Mouse (Mus musculus): ENCODE data around the gene Bcl9l. TPM values are rescaled to one million over a fixed set of nuclear protein-coding genes. Genes with fewer than 3 reads are reported as not detected.

The Bcl9l gene
- polyA plus RNA-seq, 1 experiment from 2014 or later: 10.9 TPM

GRCm38 (mm10) chr9:44501206-44501879 is 18.7 kb downstream of the Bcl9l start:
- ATAC-seq (ENCODE audit: low FRiP score, low read depth): no peak
- Histone ChIP-seq H3K27me3 (replicated peaks) (no peaks in the 10 kb centered on the region; the same call in 1 of the 2 replicates), H3K4me1 (peaks cover 62% of the 10 kb centered on the region), H3K9me3 (no peaks in the 10 kb centered on the region), H3K9ac (0 out of 2 replicates have a peak overlapping the region, but pooled peaks have one; percentile 33), H3K4me2 (replicated peaks) (peak overlapping the region; percentile 18), H3K27ac (no peak overlapping the region), H3K36me3 (peaks cover 20% of the 10 kb centered on the region), H3K4me3 (no peak overlapping the region)
- WGBS: 56% methylated on average over 10 of the region's 10 CpGs

GRCm38 (mm10) chr9:44502006-44502405 is 19.4 kb downstream of the Bcl9l start:
- no peaks in the 10 kb centered on the region for H3K9me3 ChIP-seq
- WGBS: 0% methylated on average over 4 of the region's 4 CpGs
- peaks cover 56% of the 10 kb centered on the region for H3K4me1 ChIP-seq
- ATAC-seq (ENCODE audit: low FRiP score, low read depth): no peak
- H3K27me3 ChIP-seq (replicated peaks): no peaks in the 10 kb centered on the region; the same call in 1 of the 2 replicates
- H3K4me2 ChIP-seq (replicated peaks): peak overlapping the region; percentile 18
- no peak overlapping the region for H3K9ac ChIP-seq
- no peak overlapping the region for H3K4me3 ChIP-seq
- H3K36me3 ChIP-seq: peaks cover 26% of the 10 kb centered on the region
- H3K27ac ChIP-seq: no peak overlapping the region

GRCm38 (mm10) chr9:44504893-44505823 is 22.5 kb downstream of the Bcl9l start:
- ATAC-seq (ENCODE audit: low FRiP score, low read depth): no peak
- peaks cover 51% of the 10 kb centered on the region for H3K36me3 ChIP-seq
- H3K9me3 ChIP-seq: no peaks in the 10 kb centered on the region
- no peak overlapping the region for H3K27ac ChIP-seq
- H3K9ac ChIP-seq: no peak overlapping the region
- no peak overlapping the region for H3K4me2 ChIP-seq (replicated peaks)
- H3K4me1 ChIP-seq: peaks cover 36% of the 10 kb centered on the region
- H3K4me3 ChIP-seq: no peak overlapping the region
- peaks cover 10% of the 10 kb centered on the region for H3K27me3 ChIP-seq (replicated peaks)
- WGBS: 78% methylated on average over 20 of the region's 20 CpGs

- Histone ChIP-seq H3K9me3 (no peaks in the 10 kb centered on the region), H3K27ac (no peak overlapping the region), H3K4me3 (no peak overlapping the region), H3K4me2 (replicated peaks) (no peak overlapping the region), H3K9ac (no peak overlapping the region), H3K4me1 (peaks cover 33% of the 10 kb centered on the region), H3K36me3 (peaks cover 48% of the 10 kb centered on the region), H3K27me3 (replicated peaks) (peaks cover 10% of the 10 kb centered on the region)
- no peak for ATAC-seq (ENCODE audit: low FRiP score, low read depth)
- WGBS: 49% methylated on average over 23 of the region's 23 CpGs
Measured at GRCm38 (mm10) chr9:44505824-44506467, 23.3 kb downstream of the Bcl9l start.

- H3K27ac ChIP-seq: no peak overlapping the region
- no peak overlapping the region for H3K4me2 ChIP-seq (replicated peaks)
- ATAC-seq (ENCODE audit: low FRiP score, low read depth): no peak
- no peaks in the 10 kb centered on the region for H3K9me3 ChIP-seq
- no peak overlapping the region for H3K4me3 ChIP-seq
- 92% methylated on average over 13 of the region's 13 CpGs for WGBS
- peaks cover 10% of the 10 kb centered on the region for H3K27me3 ChIP-seq (replicated peaks)
- no peak overlapping the region for H3K9ac ChIP-seq
- peaks cover 42% of the 10 kb centered on the region for H3K36me3 ChIP-seq
- peaks cover 27% of the 10 kb centered on the region for H3K4me1 ChIP-seq
Measured at GRCm38 (mm10) chr9:44506566-44506965, 23.9 kb downstream of the Bcl9l start.

- Histone ChIP-seq H3K4me3 (no peak overlapping the region), H3K4me1 (peaks cover 23% of the 10 kb centered on the region), H3K27me3 (replicated peaks) (peaks cover 10% of the 10 kb centered on the region), H3K27ac (no peak overlapping the region), H3K4me2 (replicated peaks) (no peak overlapping the region), H3K9ac (no peak overlapping the region), H3K9me3 (no peaks in the 10 kb centered on the region), H3K36me3 (peaks cover 42% of the 10 kb centered on the region)
- no peak for ATAC-seq (ENCODE audit: low FRiP score, low read depth)
- 92% methylated on average over 6 of the region's 6 CpGs for WGBS
Measured at GRCm38 (mm10) chr9:44507345-44507744, 24.7 kb downstream of the Bcl9l start.

DNA sequence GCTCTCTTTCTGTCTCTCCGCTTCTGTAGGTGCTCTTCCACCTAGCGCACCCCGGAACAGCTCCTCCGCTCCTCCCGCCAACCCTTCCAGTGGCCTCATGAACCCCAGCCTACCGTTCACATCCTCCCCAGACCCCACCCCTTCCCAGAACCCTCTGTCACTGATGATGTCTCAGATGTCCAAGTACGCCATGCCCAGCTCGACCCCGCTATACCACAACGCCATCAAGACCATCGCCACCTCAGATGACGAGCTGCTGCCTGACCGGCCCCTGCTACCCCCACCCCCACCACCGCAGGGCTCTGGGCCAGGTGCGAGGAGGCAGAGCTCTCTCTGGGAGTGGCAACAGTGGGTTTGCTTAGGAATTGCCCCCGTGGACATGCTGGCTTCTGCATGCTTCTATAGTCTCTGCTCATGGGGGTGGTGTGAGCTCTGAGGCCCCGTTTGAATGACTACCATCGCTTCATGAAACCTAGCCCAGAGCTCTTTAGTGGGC is 25.5 kb downstream of the Bcl9l start:
- H3K9me3 ChIP-seq: no peaks in the 10 kb centered on the region
- H3K27ac ChIP-seq: no peak overlapping the region
- H3K4me2 ChIP-seq (replicated peaks): no peak overlapping the region
- H3K9ac ChIP-seq: no peak overlapping the region
- peaks cover 42% of the 10 kb centered on the region for H3K36me3 ChIP-seq
- peaks cover 23% of the 10 kb centered on the region for H3K4me1 ChIP-seq
- no peak overlapping the region for H3K4me3 ChIP-seq
- WGBS: 86% methylated on average over 18 of the region's 18 CpGs
- peaks cover 10% of the 10 kb centered on the region for H3K27me3 ChIP-seq (replicated peaks)
- ATAC-seq (ENCODE audit: low FRiP score, low read depth): no peak

DNA sequence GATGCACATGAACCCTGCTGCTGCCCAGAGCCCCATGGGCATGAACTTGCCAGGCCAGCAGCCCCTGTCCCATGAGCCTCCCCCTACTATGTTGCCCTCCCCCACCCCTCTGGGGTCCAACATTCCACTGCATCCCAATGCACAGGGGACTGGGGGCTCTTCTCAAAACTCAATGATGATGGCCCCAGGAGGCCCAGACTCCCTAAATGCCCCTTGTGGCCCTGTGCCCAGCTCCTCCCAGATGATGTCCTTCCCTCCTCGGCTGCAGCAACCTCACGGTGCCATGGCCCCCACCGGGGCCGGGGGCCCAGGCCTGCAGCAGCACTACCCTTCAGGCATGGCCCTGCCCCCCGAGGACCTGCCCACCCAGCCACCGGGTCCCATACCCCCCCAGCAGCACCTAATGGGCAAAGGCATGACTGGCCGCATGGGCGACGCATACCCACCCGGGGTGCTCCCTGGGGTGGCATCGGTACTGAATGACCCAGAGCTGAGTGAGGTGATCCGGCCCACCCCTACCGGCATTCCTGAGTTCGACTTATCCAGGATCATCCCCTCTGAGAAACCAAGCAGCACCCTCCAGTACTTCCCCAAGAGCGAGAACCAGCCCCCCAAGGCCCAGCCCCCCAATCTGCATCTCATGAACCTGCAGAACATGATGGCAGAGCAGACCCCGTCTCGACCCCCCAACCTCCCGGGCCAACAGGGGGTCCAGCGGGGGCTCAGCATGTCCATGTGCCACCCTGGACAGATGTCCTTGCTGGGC is 26.3 kb downstream of the Bcl9l start:
- Histone ChIP-seq H3K4me3 (no peak overlapping the region), H3K27me3 (replicated peaks) (peaks cover 10% of the 10 kb centered on the region), H3K27ac (no peak overlapping the region), H3K4me2 (replicated peaks) (peak overlapping the region; percentile 60), H3K4me1 (peaks cover 23% of the 10 kb centered on the region), H3K9ac (peak overlapping the region; percentile 4; the same call in 1 of the 2 replicates), H3K36me3 (peaks cover 42% of the 10 kb centered on the region), H3K9me3 (no peaks in the 10 kb centered on the region)
- 85% methylated on average over 19 of the region's 19 CpGs for WGBS
- ATAC-seq (ENCODE audit: low FRiP score, low read depth): no peak

- peaks cover 42% of the 10 kb centered on the region for H3K36me3 ChIP-seq
- WGBS: 12% methylated on average over 25 of the region's 27 CpGs
- peak overlapping the region; percentile 4; the same call in 1 of the 2 replicates for H3K9ac ChIP-seq
- no peak overlapping the region for H3K27ac ChIP-seq
- ATAC-seq (ENCODE audit: low FRiP score, low read depth): 0 out of 2 replicates have a peak, but pooled peaks have one; percentile 19
- peaks cover 23% of the 10 kb centered on the region for H3K4me1 ChIP-seq
- H3K9me3 ChIP-seq: no peaks in the 10 kb centered on the region
- H3K4me2 ChIP-seq (replicated peaks): peak overlapping the region; percentile 60
- peaks cover 10% of the 10 kb centered on the region for H3K27me3 ChIP-seq (replicated peaks)
- H3K4me3 ChIP-seq: peak overlapping the region; percentile 26
Measured at GRCm38 (mm10) chr9:44509487-44510354, 27.1 kb downstream of the Bcl9l start.

- Histone ChIP-seq H3K9me3 (no peaks in the 10 kb centered on the region), H3K36me3 (peaks cover 41% of the 10 kb centered on the region), H3K4me3 (no peak overlapping the region), H3K4me1 (peaks cover 23% of the 10 kb centered on the region), H3K27ac (no peak overlapping the region), H3K4me2 (replicated peaks) (peak overlapping the region; percentile 60), H3K9ac (no peak overlapping the region), H3K27me3 (replicated peaks) (peaks cover 10% of the 10 kb centered on the region)
- 0 out of 2 replicates have a peak, but pooled peaks have one; percentile 23 for ATAC-seq (ENCODE audit: low FRiP score, low read depth)
- WGBS: 39% methylated on average over 9 of the region's 9 CpGs
Measured at GRCm38 (mm10) chr9:44510355-44510871, 27.8 kb downstream of the Bcl9l start.
